In genomic region chr11:32020031-32020965, GRCm38 (mm10) we compare ENCODE assay signal across 9 mouse cellular contexts. TPM values are rescaled to one million over a fixed set of nuclear protein-coding genes. Genes with fewer than 3 reads are reported as not detected.
A peak's percentile ranks its signal among the peaks of the same experiment; 100 is the strongest.
DNase-seq lines count a peak whose midpoint lies in the region; TF ChIP-seq lines count a peak whose summit lies in the region.
"Had no signal": no experiment of that assay in that cellular context is flagged by ENCODE, and none has a peak within 500 bp of the region (broad histone marks: within the 10 kb centered on the region; RNA-seq: fewer than 3 reads in every experiment).

No protein-coding gene starts in this region.

- no peak for TF ChIP-seq POLR2A in embryonic fibroblast, embryonic 13.5 days (IDR thresholded peaks at IDR 0.05; ENCODE audit: low read depth, low read length)

- H3K27ac ChIP-seq in embryonic fibroblast, embryonic 13.5 days (ENCODE audit: insufficient read depth, low read length): peak overlapping the region; percentile 50
- H3K27ac ChIP-seq: limb, embryonic 13.5 days had no signal

- TF ChIP-seq CTCF in embryonic fibroblast, embryonic 13.5 days (IDR thresholded peaks at IDR 0.05; ENCODE audit: borderline replicate concordance, insufficient read depth, low read length): no peak

- peak; percentile 79 to 87 for DNase-seq in adrenal gland, adult (ENCODE audit: inconsistent age in 2 of 2, low spot score in 1 of 2)
- no peak for DNase-seq in adrenal gland, postnatal 4 days (ENCODE audit: low spot score in 2 of 2)
- peak; percentile 44 for DNase-seq in retina, adult 2 months (ENCODE audit: low read depth, low spot score)
- DNase-seq in retina, embryonic 14.5 days (ENCODE audit: low spot score): no peak
- DNase-seq in induced T-regulatory cell, adult 2 months (ENCODE audit: low read depth): peak; percentile 81
- DNase-seq in liver: no peak
- no peak for DNase-seq in lung, adult 18-20 months

- no peak overlapping the region for H3K4me3 ChIP-seq in embryonic fibroblast, embryonic 13.5 days (ENCODE audit: insufficient read depth, low read length)
- H3K4me3 ChIP-seq: limb, embryonic 13.5 days had no signal

- 0 out of 2 replicates have a peak, but pooled peaks cover 3% of the 10 kb centered on the region for H3K4me1 ChIP-seq in embryonic fibroblast, embryonic 13.5 days (ENCODE audit: control insufficient read depth, insufficient read depth, low read length)

RNA-seq across cellular contexts. Expression of gene Nsg2, which starts 20.0 kb away (rescaled TPM):
- 10 to 100 TPM; 58.2 to 64.7 TPM for total RNA-seq in adrenal gland, postnatal 4 days (2021)
- polyA plus RNA-seq in embryonic fibroblast, embryonic 13.5 days (2011; ENCODE audit: insufficient read length, low read depth, missing spikeins): 0.77 TPM in 1 of 2 replicates, not detected in the other

RNA-seq across cellular contexts. Expression of gene 4930524B15Rik, which starts 54.9 kb away (rescaled TPM):
- not detected for total RNA-seq in adrenal gland, postnatal 4 days (2021)
- not detected in 2 replicates for polyA plus RNA-seq in embryonic fibroblast, embryonic 13.5 days (2011; ENCODE audit: insufficient read length, low read depth, missing spikeins)

Comparison
In these comparisons a context has a peak if more than half of its experiments do, and no peak if none do; other contexts are left out.
1. DNase-seq: peak in adrenal gland, adult (2 of 2), retina, adult 2 months (single experiment) and induced T-regulatory cell, adult 2 months (single experiment); none in adrenal gland, postnatal 4 days (0 of 2), retina, embryonic 14.5 days (single experiment), liver (single experiment) and lung, adult 18-20 months (0 of 2).